Mouse (Mus musculus): Measurements from ENCODE around the gene Spink2. TPM values are rescaled to one million over a fixed set of nuclear protein-coding genes. Genes with fewer than 3 reads are reported as not detected.
"Not testable (repeated sequence)": the region's sequence is repeated elsewhere in the genome, so short reads cannot be mapped to it uniquely, and the experiment has no call there.

Spink2 gene
- not detected in 2 replicates for total RNA-seq (2014; fragmentation: Nextera tagmentation)
- total RNA-seq (2017), result not detected in 2 replicates

GRCm38 (mm10) chr5:77211236-77211635 is at the start of gene Spink2:
TSS of gene Spink2 (minus strand) at chr5:77211471.
- no peak for ATAC-seq (replicated peaks; ENCODE audit: low FRiP score, low TSS enrichment, poor library complexity, severe bottlenecking)

DNA sequence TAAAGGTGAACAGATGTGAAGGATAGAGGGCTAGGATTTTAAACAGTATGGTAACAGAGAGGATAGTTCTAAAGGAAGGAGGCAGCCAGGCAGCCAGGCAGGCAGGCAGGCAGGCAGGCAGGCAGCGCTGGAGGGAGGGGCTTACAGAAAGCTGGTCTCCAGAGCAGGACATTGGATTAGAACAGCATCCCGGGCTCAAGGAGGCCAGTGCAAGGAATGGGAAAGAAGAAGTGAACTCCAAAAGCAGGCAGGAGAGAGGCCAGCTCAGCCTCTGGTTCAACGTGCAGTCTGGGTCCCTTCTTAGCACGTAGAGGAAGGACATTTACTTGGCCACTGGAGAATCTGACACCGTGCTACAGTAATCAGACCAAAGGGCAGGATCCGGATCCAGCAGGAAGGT is 48.9 kb upstream of the Spink2 start:
- no peak for ATAC-seq (replicated peaks; ENCODE audit: low FRiP score, low TSS enrichment, poor library complexity, severe bottlenecking)

GRCm38 (mm10) chr5:77259315-77259714 is 48.0 kb upstream of the Spink2 start:
- no peak for ATAC-seq (replicated peaks; ENCODE audit: low FRiP score, low TSS enrichment, poor library complexity, severe bottlenecking)

DNA sequence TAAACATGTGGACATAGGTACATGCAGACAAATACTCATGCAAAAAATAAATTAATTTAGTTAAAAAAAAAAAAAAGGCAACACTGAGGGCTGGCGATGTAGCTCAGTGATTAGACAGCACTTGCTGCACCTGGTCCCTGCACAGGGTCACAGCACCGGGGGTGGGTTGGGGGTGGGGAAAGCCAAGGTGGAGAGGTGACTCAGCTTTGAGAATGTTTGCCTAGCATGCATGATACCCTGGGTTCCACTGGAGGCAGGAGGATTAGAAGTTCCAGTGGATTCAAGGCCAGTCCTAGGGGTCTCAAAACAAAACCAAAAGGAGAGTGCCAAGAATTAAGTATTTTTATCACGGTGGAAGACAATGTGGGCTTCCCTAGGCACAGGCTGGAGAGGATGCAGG is 46.3 kb upstream of the Spink2 start:
- no peak for ATAC-seq (replicated peaks; ENCODE audit: low FRiP score, low TSS enrichment, poor library complexity, severe bottlenecking)

- ATAC-seq (replicated peaks; ENCODE audit: low FRiP score, low TSS enrichment, poor library complexity, severe bottlenecking), result no peak
Observed at GRCm38 (mm10) chr5:77254402-77254801, 43.1 kb upstream of the Spink2 start.

- no peak for ATAC-seq (replicated peaks; ENCODE audit: low FRiP score, low TSS enrichment, poor library complexity, severe bottlenecking)
Observed at GRCm38 (mm10) chr5:77253154-77253553, 41.9 kb upstream of the Spink2 start.

DNA sequence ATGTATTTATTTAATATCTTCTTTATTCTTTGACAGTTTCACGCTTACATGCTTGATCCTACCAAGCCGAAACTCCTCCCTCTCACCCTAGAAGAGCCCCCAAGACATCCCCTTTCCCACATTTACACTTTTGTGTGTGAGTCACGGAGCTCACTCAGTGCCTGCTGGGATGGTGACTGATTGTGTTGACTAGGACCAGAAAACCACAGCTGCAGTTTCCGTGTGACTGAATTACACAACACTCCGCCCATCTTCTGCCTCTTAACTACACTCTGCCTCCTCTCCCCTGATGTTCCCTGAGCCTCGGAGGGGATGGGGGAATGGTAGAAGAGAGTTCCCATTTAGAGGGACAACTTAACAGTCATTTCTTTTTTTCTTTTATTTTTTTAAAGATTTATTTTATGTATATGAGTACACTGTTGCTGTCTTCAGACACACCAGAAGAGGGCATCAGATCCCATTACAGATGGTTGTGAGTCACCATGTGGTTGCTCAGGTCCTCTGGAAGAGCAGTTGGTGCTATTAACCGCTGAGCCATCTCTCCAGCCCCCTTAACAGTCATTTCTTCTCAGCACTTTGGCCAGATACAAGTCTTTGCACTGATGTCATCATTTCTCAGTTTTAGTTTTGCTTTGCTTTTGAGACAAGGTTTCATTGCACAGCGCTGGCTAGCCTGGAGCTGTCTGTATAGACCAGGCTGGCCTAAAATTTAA is 41.0 kb upstream of the Spink2 start:
- ATAC-seq (replicated peaks; ENCODE audit: low FRiP score, low TSS enrichment, poor library complexity, severe bottlenecking), result no peak

DNA sequence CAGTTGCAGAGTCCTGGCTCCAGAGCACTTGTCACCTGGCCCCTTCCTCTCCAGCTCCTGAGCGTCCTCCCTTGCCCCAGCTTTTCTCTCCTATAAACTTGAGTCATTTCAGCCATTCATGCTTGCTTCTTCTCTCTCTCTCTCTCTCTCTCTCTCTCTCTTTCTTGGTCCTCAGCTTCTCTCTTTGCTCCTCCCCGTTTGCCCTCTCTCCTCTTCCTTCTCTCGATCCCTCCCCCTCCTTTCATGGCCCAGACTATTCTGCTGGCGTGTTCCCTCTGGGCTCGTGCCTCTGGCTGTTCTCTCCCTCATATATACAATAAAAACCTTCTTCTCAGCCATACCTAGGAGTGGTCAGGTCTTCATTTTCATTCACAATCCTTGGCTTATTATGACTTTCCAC is 40.4 kb upstream of the Spink2 start:
- ATAC-seq (replicated peaks; ENCODE audit: low FRiP score, low TSS enrichment, poor library complexity, severe bottlenecking), result no peak

- ATAC-seq (replicated peaks; ENCODE audit: low FRiP score, low TSS enrichment, poor library complexity, severe bottlenecking), result no peak
Observed at GRCm38 (mm10) chr5:77250083-77250482, 38.8 kb upstream of the Spink2 start.

DNA sequence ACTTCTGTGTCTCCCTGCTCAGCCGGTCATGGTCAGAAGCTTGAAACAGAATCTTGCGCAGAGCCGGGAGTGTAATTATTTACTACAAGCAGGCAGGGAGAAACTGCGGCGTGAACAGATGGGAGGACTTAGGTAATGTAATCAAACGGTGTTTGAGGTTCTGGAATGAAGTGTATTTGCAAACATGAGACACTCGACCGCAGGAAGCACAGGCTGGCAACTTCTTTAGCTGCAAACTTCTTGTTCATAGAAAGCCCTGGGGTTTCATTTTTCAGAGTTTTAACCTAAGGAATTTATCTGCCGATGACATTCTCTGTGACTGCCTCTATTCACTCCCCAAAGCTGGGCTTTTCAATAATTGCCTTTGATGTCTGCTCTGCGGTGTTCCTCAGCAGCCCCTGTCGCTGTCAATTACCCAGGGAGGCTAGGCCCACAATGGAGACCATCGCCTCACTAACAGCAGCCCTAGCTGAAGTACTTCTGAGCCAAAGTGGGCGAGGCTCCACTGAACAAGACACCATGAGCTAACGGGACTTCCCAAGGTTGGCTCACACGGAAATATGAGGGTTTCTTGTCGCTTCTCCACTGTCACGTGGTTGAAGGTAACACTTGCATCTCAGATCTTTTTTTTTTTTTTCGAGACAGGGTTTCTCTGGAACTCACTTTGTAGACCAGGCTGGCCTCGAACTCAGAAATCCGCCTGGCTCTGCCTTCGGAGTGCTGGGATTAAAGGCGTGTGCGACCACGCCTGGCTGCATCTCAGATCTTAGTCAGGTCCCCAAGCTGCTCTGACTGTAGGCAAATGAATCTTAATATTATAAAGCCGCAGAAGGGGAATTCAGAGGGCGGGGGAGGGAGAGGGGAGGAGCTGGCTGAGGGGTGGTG is 34.8 kb upstream of the Spink2 start:
- peak; percentile 82 for ATAC-seq (replicated peaks; ENCODE audit: low FRiP score, low TSS enrichment, poor library complexity, severe bottlenecking)

DNA sequence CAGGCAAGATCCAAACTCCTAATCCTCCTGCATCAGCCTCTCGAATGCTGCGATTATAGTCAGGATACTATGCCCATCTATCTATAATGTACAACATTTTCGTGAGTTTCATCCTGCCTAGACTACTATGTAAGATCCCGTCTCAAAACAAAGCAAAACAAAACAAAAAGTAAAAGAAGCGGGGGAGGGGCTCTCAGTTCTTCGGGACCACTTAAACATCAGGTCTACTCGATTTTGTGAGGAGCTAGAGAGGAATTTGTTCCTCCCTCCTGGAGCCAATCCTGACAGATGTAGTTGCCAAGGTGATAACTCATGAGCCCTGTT is 34.2 kb upstream of the Spink2 start:
- ATAC-seq (replicated peaks; ENCODE audit: low FRiP score, low TSS enrichment, poor library complexity, severe bottlenecking), result peak; percentile 29

- no peak for ATAC-seq (replicated peaks; ENCODE audit: low FRiP score, low TSS enrichment, poor library complexity, severe bottlenecking)
Observed at GRCm38 (mm10) chr5:77244331-77244987, 33.2 kb upstream of the Spink2 start.

GRCm38 (mm10) chr5:77237104-77237503 is 25.8 kb upstream of the Spink2 start:
- no peak for ATAC-seq (replicated peaks; ENCODE audit: low FRiP score, low TSS enrichment, poor library complexity, severe bottlenecking)

- no peak for ATAC-seq (replicated peaks; ENCODE audit: low FRiP score, low TSS enrichment, poor library complexity, severe bottlenecking)
Observed at GRCm38 (mm10) chr5:77234921-77235320, 23.6 kb upstream of the Spink2 start.

DNA sequence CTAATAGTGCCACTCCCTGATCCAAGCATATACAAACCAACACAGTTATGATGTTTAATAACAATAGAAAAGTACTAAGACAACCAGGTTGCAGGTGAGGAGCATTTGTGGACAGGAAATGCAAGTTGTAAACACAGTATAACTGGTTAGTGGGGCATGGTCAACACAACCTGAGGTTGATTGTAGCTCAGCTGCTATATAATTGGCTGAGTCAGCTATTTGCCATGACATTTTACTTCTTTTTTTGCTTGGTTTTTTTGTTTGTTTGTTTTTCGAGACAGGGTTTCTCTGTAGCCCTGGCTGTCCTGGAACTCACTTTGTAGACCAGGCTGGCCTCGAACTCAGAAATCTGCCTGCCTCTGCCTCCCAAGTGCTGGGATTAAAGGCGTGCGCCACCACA is 20.6 kb upstream of the Spink2 start:
- ATAC-seq (replicated peaks; ENCODE audit: low FRiP score, low TSS enrichment, poor library complexity, severe bottlenecking), result not testable (repeated sequence)

DNA sequence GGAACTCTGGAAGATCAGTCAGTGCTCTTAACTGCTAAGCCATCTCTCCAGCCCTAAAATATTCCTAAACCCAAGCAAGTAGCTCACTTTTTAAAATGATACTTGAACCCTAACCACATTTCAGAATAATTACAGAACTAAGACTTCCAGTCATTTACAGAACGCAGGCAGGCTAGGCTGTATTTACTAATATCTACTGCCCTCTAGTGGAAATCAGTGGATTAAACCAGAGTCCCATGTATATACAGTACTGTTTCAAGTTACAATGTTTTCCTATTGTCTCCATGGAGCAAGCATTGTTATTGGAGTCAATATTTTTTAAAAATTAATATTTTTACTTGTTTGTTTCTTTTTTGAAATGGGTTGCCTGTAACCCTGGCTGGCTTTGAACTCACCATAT is 17.7 kb upstream of the Spink2 start:
- ATAC-seq (replicated peaks; ENCODE audit: low FRiP score, low TSS enrichment, poor library complexity, severe bottlenecking), result peak; percentile 81

- peak; percentile 50 for ATAC-seq (replicated peaks; ENCODE audit: low FRiP score, low TSS enrichment, poor library complexity, severe bottlenecking)
Observed at GRCm38 (mm10) chr5:77223043-77223975, 12.0 kb upstream of the Spink2 start.

GRCm38 (mm10) chr5:77217724-77218123 is 6.5 kb upstream of the Spink2 start:
- 0 out of 2 replicates have a peak, but pooled peaks have one; percentile 26 for ATAC-seq (replicated peaks; ENCODE audit: low FRiP score, low TSS enrichment, poor library complexity, severe bottlenecking)

DNA sequence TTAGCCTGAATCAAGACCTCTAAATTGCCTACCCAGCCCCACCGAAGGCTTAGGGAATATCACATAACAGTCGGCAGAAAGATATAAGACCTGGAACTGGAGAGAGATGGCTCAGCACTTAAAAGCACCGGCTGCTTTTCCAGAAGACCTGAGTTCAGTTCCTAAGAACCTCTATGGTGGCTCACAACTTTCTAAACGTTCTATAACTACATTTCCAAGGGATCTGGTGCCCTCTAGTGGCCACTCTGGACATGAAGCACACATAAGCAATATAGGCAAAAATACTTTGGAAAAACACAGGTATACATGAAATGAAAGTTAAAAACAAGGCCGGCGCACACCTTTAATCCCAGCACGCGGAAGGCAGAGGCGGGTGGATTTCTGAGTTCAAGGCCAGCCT is 5.9 kb upstream of the Spink2 start:
- ATAC-seq (replicated peaks; ENCODE audit: low FRiP score, low TSS enrichment, poor library complexity, severe bottlenecking), result peak; percentile 87
